Comparison of ENCODE assay signal across 11 mouse cellular contexts in the genomic region with DNA sequence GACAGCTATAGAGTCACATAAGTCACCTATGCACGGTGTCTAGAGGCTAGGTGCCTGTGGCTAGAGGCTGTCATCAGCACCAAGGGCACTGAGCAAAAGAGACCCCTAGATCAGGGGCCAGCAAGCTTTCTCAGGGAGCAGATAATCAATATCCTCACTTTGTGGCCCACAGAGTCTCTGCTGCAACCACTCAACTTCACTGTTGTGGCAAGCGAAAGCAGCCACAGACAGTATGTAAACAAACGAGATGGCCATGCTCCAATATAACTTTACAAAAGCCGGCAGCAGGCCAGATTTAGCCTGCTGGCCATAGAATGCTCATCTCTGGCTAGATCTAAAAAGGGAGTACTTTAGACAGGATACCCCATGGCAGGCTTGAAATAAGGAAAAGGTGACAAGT.
"Had no signal": no experiment of that assay in that cellular context is flagged by ENCODE, and none has a peak within 500 bp of the region (broad histone marks: within the 10 kb centered on the region; RNA-seq: fewer than 3 reads in every experiment).

No protein-coding gene starts in this region.

- H3K4me2 ChIP-seq: intestine, embryonic 15.5 days; kidney, embryonic 15.5 days; liver, embryonic 15.5 days; midbrain, embryonic 13.5 days had no signal

- H3K27ac ChIP-seq: intestine, embryonic 15.5 days; kidney, embryonic 15.5 days; left cerebral cortex, adult 2 months; limb, embryonic 10.5 days; liver, embryonic 15.5 days; midbrain, embryonic 13.5 days had no signal

- DNase-seq: kidney, adult 18-20 months; kidney, postnatal 25 days; right cerebral cortex, postnatal 25 days; thymus, adult 18-20 months; thymus, postnatal 14 days had no signal

- ATAC-seq: intestine, embryonic 15.5 days; midbrain, embryonic 13.5 days had no signal

- H3K4me3 ChIP-seq: intestine, embryonic 15.5 days; kidney, embryonic 15.5 days; left cerebral cortex, adult 2 months; limb, embryonic 10.5 days; liver, embryonic 15.5 days; midbrain, embryonic 13.5 days had no signal

- H3K9ac ChIP-seq: intestine, embryonic 15.5 days; kidney, embryonic 15.5 days; liver, embryonic 15.5 days; midbrain, embryonic 13.5 days had no signal

- H3K36me3 ChIP-seq: intestine, embryonic 15.5 days; kidney, embryonic 15.5 days; limb, embryonic 10.5 days; liver, embryonic 15.5 days; midbrain, embryonic 13.5 days had no signal

- H3K27me3 ChIP-seq: intestine, embryonic 15.5 days; liver, embryonic 15.5 days; midbrain, embryonic 13.5 days had no signal

- H3K4me1 ChIP-seq: limb, embryonic 10.5 days; midbrain, embryonic 13.5 days had no signal

- H3K9me3 ChIP-seq: intestine, embryonic 15.5 days; kidney, embryonic 15.5 days; limb, embryonic 10.5 days; liver, embryonic 15.5 days; midbrain, embryonic 13.5 days had no signal
